Mouse (Mus musculus): Measurements from ENCODE around the gene Pcdh7. TPM values are rescaled to one million over a fixed set of nuclear protein-coding genes. Genes with fewer than 3 reads are reported as not detected.

The Pcdh7 gene
- polyA plus RNA-seq, 1 experiment from 2014 or later: 6.5 TPM

DNA sequence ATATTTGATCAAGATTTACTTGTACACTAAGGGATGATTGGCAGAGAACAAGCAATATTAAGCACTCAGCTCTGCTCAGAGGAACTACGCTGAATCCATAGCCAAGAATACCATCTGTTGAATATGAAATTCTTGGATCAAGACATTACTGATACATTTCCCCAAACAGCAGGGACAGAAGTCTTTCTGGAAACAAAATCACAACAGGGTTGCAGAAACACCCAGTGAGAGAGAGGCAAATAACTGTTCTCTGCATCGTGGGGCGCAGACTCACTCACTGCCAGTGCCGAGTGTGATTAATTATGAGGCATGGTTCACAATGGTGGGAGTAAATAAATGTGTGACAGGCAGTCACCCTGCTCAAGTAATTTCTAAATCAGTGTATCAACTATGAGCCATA is 363.3 kb downstream of the Pcdh7 start:
- H3K36me3 ChIP-seq (ENCODE audit: control insufficient read depth, insufficient read depth, low read length): no peaks in the 10 kb centered on the region
- H3K27ac ChIP-seq (ENCODE audit: low read depth, low read length): no peak overlapping the region
- no peak overlapping the region for H3K4me2 ChIP-seq (replicated peaks; ENCODE audit: low read depth, low read length)
- H3K27me3 ChIP-seq (ENCODE audit: control insufficient read depth, insufficient read depth, low read length): no peaks in the 10 kb centered on the region
- 81% methylated on average over 4 of the region's 4 CpGs for WGBS
- ATAC-seq (ENCODE audit: low FRiP score, low TSS enrichment): no peak
- H3K9ac ChIP-seq (ENCODE audit: low read depth, low read length): no peak overlapping the region
- H3K4me3 ChIP-seq (ENCODE audit: low read length): no peak overlapping the region
- H3K9me3 ChIP-seq (ENCODE audit: control insufficient read depth, low read length): no peaks in the 10 kb centered on the region
- no peaks in the 10 kb centered on the region for H3K4me1 ChIP-seq (ENCODE audit: control insufficient read depth, insufficient read depth, low read length)

DNA sequence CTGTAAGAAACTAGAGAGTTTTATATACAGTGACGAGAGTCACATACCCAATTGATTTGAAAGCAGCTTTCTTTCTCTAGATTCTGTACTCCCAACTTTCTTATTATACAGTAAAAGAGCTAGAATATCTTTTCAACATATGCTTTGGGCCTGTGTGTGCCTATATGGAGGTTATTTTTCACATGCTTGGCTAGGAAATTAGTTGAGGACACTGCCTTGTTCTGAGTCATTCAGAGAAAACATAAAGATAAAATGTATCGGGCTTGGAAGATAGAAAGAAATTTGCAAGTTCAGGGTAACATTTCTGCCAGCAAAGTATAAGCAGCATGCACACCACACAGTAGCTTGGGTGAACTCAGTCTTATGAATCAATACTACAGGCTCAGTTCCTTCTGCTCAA is 364.5 kb downstream of the Pcdh7 start:
- H3K27ac ChIP-seq (ENCODE audit: low read depth, low read length): no peak overlapping the region
- ATAC-seq (ENCODE audit: low FRiP score, low TSS enrichment): no peak
- no peak overlapping the region for H3K4me3 ChIP-seq (ENCODE audit: low read length)
- no peak overlapping the region for H3K4me2 ChIP-seq (replicated peaks; ENCODE audit: low read depth, low read length)
- no peaks in the 10 kb centered on the region for H3K27me3 ChIP-seq (ENCODE audit: control insufficient read depth, insufficient read depth, low read length)
- WGBS: 80% methylated on average over 2 of the region's 2 CpGs
- no peaks in the 10 kb centered on the region for H3K4me1 ChIP-seq (ENCODE audit: control insufficient read depth, insufficient read depth, low read length)
- H3K9ac ChIP-seq (ENCODE audit: low read depth, low read length): no peak overlapping the region
- no peaks in the 10 kb centered on the region for H3K36me3 ChIP-seq (ENCODE audit: control insufficient read depth, insufficient read depth, low read length)
- no peaks in the 10 kb centered on the region for H3K9me3 ChIP-seq (ENCODE audit: control insufficient read depth, low read length)

DNA sequence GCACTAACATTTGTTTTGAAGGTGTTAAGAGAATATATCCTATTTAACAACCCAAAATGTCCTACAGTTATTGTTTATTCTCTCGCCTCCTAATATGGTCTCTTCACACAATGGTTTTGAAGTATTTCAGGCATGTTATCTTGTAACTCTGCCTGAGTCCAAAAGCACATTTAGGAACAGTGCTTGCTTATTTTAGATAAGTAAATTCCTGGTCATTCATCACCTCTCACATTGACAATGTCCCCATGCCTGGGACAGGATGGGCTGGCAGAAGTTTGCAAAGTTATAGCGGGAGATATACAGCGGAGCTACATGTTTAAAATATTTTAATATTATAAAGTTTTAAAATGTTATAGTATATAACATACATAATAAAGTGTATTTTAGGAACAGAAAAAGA is 365.3 kb downstream of the Pcdh7 start:
- no peak overlapping the region for H3K9ac ChIP-seq (ENCODE audit: low read depth, low read length)
- H3K27me3 ChIP-seq (ENCODE audit: control insufficient read depth, insufficient read depth, low read length): no peaks in the 10 kb centered on the region
- no peak overlapping the region for H3K4me2 ChIP-seq (replicated peaks; ENCODE audit: low read depth, low read length)
- no peak overlapping the region for H3K27ac ChIP-seq (ENCODE audit: low read depth, low read length)
- no peaks in the 10 kb centered on the region for H3K9me3 ChIP-seq (ENCODE audit: control insufficient read depth, low read length)
- WGBS: 84% methylated on average over 3 of the region's 3 CpGs
- H3K4me3 ChIP-seq (ENCODE audit: low read length): no peak overlapping the region
- H3K36me3 ChIP-seq (ENCODE audit: control insufficient read depth, insufficient read depth, low read length): no peaks in the 10 kb centered on the region
- no peaks in the 10 kb centered on the region for H3K4me1 ChIP-seq (ENCODE audit: control insufficient read depth, insufficient read depth, low read length)
- no peak for ATAC-seq (ENCODE audit: low FRiP score, low TSS enrichment)

DNA sequence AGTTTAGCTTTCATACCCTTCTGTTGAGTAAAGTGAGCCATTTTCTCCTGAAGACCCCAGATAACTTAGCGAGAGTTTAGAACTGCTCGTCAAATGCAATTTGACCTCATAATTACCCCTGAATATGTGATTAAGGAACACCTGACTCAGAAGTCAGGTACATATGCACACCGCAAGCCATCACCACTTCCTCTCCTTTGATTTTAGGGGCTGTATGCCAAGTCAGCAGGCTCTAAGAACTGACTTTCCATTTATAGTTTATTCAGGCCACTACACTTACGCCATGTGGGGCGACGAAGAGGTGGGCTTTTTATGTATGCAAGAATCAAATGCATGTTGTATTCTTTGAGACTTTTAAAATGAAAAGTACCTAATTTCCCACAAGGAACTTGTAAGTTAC is 366.2 kb downstream of the Pcdh7 start:
- Histone ChIP-seq H3K4me1 (ENCODE audit: control insufficient read depth, insufficient read depth, low read length) (no peaks in the 10 kb centered on the region), H3K9me3 (ENCODE audit: control insufficient read depth, low read length) (no peaks in the 10 kb centered on the region), H3K27ac (ENCODE audit: low read depth, low read length) (no peak overlapping the region), H3K9ac (ENCODE audit: low read depth, low read length) (no peak overlapping the region), H3K4me3 (ENCODE audit: low read length) (no peak overlapping the region), H3K36me3 (ENCODE audit: control insufficient read depth, insufficient read depth, low read length) (no peaks in the 10 kb centered on the region), H3K27me3 (ENCODE audit: control insufficient read depth, insufficient read depth, low read length) (no peaks in the 10 kb centered on the region), H3K4me2 (replicated peaks; ENCODE audit: low read depth, low read length) (no peak overlapping the region)
- ATAC-seq (ENCODE audit: low FRiP score, low TSS enrichment): no peak
- 84% methylated on average over 6 of the region's 6 CpGs for WGBS

DNA sequence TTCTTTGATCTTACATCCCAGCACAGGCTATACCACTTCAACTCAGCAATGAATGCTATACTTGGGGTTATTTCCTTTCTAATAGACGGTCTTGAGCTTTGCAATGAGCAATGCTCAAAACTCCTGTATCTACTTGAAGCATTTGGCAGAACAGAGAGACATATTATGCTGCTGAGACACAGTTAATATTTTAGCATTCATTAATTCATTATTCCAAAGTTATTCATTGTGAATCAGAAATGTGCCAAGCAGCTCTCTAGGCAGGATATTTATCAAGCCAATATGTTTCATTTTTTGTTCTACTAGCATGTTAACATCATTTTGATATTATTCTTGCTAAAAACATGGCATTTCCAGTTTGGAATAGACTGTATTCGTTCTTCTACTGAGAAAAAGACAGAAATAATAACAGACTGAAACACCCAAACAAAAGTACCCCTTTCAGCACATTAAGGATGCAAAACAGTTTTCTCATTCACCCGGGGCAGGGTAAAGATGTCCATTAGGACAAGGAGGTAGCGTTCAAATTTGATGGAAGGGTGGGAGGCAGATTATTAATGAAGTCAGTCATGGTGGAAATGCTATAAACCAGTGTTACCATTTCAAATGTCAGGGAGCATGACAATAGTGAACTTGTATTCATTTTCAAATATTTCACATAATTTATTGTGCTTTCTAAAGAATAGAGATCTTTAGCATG is 391.0 kb downstream of the Pcdh7 start:
- no peak overlapping the region for H3K4me3 ChIP-seq (ENCODE audit: low read length)
- H3K9me3 ChIP-seq (ENCODE audit: control insufficient read depth, low read length): no peaks in the 10 kb centered on the region
- ATAC-seq (ENCODE audit: low FRiP score, low TSS enrichment): no peak
- 91% methylated on average over 4 of the region's 4 CpGs for WGBS
- no peak overlapping the region for H3K4me2 ChIP-seq (replicated peaks; ENCODE audit: low read depth, low read length)
- H3K4me1 ChIP-seq (ENCODE audit: control insufficient read depth, insufficient read depth, low read length): no peaks in the 10 kb centered on the region
- no peaks in the 10 kb centered on the region for H3K27me3 ChIP-seq (ENCODE audit: control insufficient read depth, insufficient read depth, low read length)
- no peak overlapping the region for H3K27ac ChIP-seq (ENCODE audit: low read depth, low read length)
- no peak overlapping the region for H3K9ac ChIP-seq (ENCODE audit: low read depth, low read length)
- no peaks in the 10 kb centered on the region for H3K36me3 ChIP-seq (ENCODE audit: control insufficient read depth, insufficient read depth, low read length)

DNA sequence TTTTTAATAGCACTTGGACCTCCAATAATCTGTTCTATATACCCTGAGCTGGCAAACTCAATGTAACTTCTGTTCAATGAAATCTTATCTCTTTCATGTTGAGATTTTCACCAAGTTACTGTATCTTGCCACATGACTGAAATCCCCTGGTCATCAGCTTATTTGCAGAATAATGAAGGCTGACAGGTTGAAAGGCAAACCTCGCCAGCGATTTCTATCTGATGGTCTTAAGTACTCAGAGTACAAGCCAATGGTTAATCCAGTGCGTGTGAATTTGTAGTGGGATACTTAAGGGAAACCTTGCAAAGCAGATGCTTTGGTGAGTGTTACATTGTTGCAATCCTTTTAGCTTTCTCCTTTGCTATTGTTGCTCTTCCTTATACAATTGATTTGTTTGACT is 398.3 kb downstream of the Pcdh7 start:
- 90% methylated on average over 3 of the region's 3 CpGs for WGBS
- Histone ChIP-seq H3K4me1 (ENCODE audit: control insufficient read depth, insufficient read depth, low read length) (no peaks in the 10 kb centered on the region), H3K36me3 (ENCODE audit: control insufficient read depth, insufficient read depth, low read length) (no peaks in the 10 kb centered on the region), H3K27ac (ENCODE audit: low read depth, low read length) (no peak overlapping the region), H3K9ac (ENCODE audit: low read depth, low read length) (no peak overlapping the region), H3K4me2 (replicated peaks; ENCODE audit: low read depth, low read length) (no peak overlapping the region), H3K4me3 (ENCODE audit: low read length) (no peak overlapping the region), H3K27me3 (ENCODE audit: control insufficient read depth, insufficient read depth, low read length) (no peaks in the 10 kb centered on the region), H3K9me3 (ENCODE audit: control insufficient read depth, low read length) (no peaks in the 10 kb centered on the region)
- no peak for ATAC-seq (ENCODE audit: low FRiP score, low TSS enrichment)

DNA sequence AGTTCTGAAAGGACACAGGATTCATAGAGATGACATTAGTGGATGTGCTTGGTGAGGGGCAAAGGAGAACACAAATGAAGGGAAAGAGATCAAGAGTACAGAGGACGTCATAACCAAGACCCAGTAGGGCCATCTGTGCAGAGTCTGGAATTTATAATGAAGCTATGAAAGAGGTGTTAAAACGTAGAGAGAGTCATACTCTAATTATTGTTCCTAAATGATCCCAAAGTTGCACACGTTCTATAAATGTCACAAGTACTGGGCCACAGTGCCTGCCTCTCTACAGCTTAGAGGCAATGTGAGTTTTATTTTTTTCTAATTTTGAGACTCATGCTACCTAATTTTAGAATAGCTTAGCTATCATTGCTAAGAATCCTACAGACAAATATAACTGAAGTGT is 400.1 kb downstream of the Pcdh7 start:
- no peak for ATAC-seq (ENCODE audit: low FRiP score, low TSS enrichment)
- H3K9ac ChIP-seq (ENCODE audit: low read depth, low read length): no peak overlapping the region
- 76% methylated on average over 3 of the region's 3 CpGs for WGBS

DNA sequence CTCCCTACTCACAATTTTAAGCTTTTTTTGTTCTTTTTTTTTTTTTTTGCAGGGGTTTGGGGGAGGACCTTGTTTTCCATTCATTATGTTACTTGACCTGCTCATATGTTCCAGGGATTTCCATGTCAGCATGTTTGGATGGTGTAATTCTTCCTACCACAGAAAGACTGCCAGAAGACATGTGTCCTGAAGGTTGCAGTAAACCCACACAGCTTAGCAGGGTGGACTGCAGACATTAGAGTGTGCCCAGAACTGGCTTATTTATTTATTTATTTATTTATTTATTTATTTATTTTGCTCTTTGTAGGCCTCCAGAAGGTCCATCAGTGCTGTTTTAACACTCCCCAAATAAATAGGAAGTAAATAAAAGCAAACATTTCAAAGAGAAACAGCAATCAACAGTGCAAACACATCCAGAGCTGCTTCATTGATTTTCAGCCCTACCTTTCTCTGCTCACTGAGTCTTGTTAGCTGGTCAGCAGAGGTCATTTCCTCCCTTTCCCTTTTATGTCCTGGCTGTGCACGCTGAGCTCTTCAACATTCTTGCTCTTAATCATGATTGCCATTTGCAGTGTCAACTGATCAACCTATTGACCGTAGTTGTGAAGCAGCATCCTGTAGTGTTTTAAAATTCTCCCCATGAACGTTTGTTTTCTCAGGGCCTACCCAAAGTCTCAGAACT is 401.3 kb downstream of the Pcdh7 start:
- WGBS: 4% methylated on average over 3 of the region's 3 CpGs
- peak; percentile 78; the same call in 1 of the 2 replicates for ATAC-seq (ENCODE audit: low FRiP score, low TSS enrichment)

More for the DNA sequence above, 400.1 kb downstream of the Pcdh7 start:
- Histone ChIP-seq H3K27ac (ENCODE audit: low read depth, low read length) (no peak overlapping the region), H3K4me2 (replicated peaks; ENCODE audit: low read depth, low read length) (no peak overlapping the region), H3K36me3 (ENCODE audit: control insufficient read depth, insufficient read depth, low read length) (no peaks in the 10 kb centered on the region), H3K4me3 (ENCODE audit: low read length) (no peak overlapping the region), H3K27me3 (ENCODE audit: control insufficient read depth, insufficient read depth, low read length) (no peaks in the 10 kb centered on the region), H3K9me3 (ENCODE audit: control insufficient read depth, low read length) (no peaks in the 10 kb centered on the region), H3K4me1 (ENCODE audit: control insufficient read depth, insufficient read depth, low read length) (no peaks in the 10 kb centered on the region)

DNA sequence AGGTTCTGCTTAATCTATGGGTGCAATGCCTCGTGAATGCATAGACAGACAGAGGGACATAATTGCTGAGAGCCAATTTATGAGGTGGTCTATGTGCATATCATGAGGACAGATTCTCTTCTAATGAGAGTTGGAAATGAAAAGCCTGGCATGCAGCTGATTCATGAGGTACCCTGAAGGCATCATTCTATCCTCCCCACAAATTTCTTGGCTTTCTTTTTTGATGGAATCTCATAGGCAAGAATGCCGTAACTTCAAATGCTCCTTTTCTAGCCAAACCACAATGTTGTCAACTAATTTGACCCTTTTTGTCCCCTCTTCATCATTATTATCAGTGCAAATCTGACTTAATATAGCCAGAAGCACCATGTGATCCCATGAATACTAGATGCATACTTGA is 426.1 kb downstream of the Pcdh7 start:
- Histone ChIP-seq H3K9me3 (ENCODE audit: control insufficient read depth, low read length) (no peaks in the 10 kb centered on the region), H3K4me2 (replicated peaks; ENCODE audit: low read depth, low read length) (no peak overlapping the region), H3K27me3 (ENCODE audit: control insufficient read depth, insufficient read depth, low read length) (no peaks in the 10 kb centered on the region), H3K4me3 (ENCODE audit: low read length) (no peak overlapping the region), H3K9ac (ENCODE audit: low read depth, low read length) (no peak overlapping the region), H3K4me1 (ENCODE audit: control insufficient read depth, insufficient read depth, low read length) (no peaks in the 10 kb centered on the region), H3K27ac (ENCODE audit: low read depth, low read length) (no peak overlapping the region), H3K36me3 (ENCODE audit: control insufficient read depth, insufficient read depth, low read length) (no peaks in the 10 kb centered on the region)
- no peak for ATAC-seq (ENCODE audit: low FRiP score, low TSS enrichment)
- WGBS: 78% methylated on average over 2 of the region's 2 CpGs

More for the DNA sequence above, 401.3 kb downstream of the Pcdh7 start:
- H3K27ac ChIP-seq (ENCODE audit: low read depth, low read length): peak overlapping the region; percentile 11; the same call in 1 of the 2 replicates
- H3K27me3 ChIP-seq (ENCODE audit: control insufficient read depth, insufficient read depth, low read length): no peaks in the 10 kb centered on the region
- no peak overlapping the region for H3K9ac ChIP-seq (ENCODE audit: low read depth, low read length)
- no peak overlapping the region for H3K4me3 ChIP-seq (ENCODE audit: low read length)
- H3K36me3 ChIP-seq (ENCODE audit: control insufficient read depth, insufficient read depth, low read length): no peaks in the 10 kb centered on the region
- no peaks in the 10 kb centered on the region for H3K9me3 ChIP-seq (ENCODE audit: control insufficient read depth, low read length)
- H3K4me2 ChIP-seq (replicated peaks; ENCODE audit: low read depth, low read length): no peak overlapping the region
- no peaks in the 10 kb centered on the region for H3K4me1 ChIP-seq (ENCODE audit: control insufficient read depth, insufficient read depth, low read length)

Measured in kidney, embryonic 14.5 days (tissue).